Mouse (Mus musculus) right cerebral cortex, postnatal 10 days (tissue): ENCODE data around the gene Gm13285.
"Not testable (repeated sequence)": the region's sequence is repeated elsewhere in the genome, so short reads cannot be mapped to it uniquely, and the experiment has no call there.

ENCODE experiments used
- DNase-seq, 2 experiments: peaks; one replicate each; pipeline ENCODE4 v3.0.0; 2021; ENCODE audit warnings: low spot score in 2 of 2

Gm13285 gene

DNA sequence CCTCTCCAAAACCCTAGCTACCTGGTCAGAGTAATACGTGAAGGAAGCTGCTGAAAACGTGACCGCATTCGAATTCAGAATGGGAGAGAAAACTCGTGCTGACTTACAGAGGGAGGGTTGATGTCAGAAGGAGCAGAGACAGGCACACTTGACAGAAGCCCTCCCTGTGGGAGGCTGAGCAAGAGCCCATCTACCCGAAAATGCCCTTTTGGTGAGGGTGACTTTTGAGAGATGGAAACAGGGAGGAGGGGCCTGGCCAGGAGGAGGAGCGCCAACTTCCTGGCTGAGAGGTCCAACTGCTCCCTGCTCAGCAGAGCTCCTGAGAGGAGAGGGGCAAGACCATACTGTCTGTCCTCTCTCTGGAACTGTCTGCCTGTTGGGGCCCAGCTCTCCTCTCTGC lies at the start of gene Gm13285:
Gene Gm13285, plus strand, starts transcription at position 301 of the 400 bp plus-strand sequence.
- DNase-seq = not testable (repeated sequence)

GRCm38 (mm10) chr4:88749926-88750325 lies 49.5 kb upstream of the Gm13285 start:
- DNase-seq = no peak

- peak; percentile 76 to 86 for DNase-seq
These were observed 44.6 kb upstream of the Gm13285 start, which contains the start of gene Gm13271 for GRCm38 (mm10) chr4:88754818-88755340. Gene Gm13271, plus strand, starts transcription at chr4:88754868.

DNA sequence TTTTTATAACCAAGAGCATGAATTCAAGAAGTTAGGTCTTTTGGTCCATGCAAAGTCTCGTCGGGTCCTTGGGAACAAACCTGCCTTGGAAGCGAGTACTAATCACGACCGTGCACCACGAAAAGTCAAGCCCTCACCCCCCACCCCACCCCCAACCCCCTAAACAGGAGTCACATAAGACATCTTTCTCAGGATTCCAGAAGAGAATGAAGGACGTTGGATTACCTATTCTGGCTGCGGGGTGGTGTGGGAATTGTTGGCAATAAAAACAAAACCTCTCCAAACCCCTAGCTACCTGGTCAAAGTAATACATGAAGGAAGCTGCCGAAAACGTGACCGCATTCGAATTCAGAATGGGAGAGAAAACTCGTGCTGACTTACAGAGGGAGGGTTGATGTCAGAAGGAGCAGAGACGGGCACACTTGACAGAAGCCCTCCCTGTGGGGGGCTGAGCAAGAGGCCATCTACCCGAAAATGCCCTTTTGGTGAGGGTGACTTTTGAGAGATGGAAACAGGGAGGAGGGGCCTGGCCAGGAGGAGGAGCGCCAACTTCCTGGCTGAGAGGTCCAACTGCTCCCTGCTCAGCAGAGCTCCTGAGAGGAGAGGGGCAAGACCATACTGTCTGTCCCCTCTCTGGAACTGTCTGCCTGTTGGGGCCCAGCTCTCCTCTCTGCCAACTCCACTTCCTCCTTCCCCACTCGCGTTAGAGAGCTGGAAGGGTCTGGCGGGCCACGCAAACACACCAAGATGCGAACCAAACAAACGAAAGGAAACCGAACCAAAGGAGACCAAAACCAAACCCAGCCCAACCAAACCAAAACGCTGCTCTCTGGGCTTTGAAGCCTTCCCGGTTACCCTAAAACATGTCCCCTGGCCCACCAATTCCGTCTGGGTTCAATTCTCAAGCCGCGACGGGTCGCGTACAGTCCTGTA lies 42.6 kb upstream of the Gm13285 start:
- peak in 1 of 2 experiments; percentile 28 for DNase-seq

DNA sequence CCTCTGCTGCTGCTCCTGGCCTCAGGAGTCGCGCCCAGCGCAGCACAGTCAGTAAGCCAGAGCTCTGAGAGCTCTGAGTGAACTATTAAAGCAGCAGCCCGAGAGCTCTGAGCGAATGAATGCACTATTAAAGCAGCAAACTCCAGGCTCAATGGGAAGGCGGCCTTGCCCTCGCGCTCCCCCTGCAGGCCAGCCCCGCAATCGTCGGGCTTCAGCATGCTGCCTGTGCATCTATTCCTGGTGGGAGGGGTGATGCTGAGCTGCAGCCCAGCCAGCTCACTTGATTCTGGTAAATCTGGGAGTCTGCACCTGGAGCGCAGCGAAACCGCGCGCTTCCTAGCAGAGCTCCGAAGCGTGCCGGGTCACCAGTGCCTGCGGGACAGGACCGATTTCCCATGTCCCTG lies 41.8 kb upstream of the Gm13285 start:
- DNase-seq = peak; percentile 90 to 93

DNA sequence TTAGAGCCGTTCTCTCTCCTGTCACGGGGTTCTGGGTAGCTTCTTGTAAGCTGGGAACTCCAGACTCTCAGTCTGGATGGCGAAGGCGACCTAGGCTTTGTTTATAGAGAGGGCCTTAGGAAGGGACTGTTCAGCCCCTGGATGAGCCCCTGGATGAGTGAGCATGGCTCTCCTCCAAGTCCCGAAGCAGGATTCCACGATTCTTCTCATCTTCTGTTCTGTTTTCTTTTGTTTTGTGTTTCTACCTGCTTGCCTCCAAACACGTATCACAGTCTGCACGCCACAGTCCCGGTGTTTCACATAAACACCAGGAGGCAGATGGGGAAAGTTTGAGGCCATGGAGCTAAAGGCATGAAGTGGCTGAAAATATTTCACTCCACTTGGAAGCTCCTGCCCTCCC lies 40.7 kb upstream of the Gm13285 start:
- DNase-seq = not testable (repeated sequence)

DNA sequence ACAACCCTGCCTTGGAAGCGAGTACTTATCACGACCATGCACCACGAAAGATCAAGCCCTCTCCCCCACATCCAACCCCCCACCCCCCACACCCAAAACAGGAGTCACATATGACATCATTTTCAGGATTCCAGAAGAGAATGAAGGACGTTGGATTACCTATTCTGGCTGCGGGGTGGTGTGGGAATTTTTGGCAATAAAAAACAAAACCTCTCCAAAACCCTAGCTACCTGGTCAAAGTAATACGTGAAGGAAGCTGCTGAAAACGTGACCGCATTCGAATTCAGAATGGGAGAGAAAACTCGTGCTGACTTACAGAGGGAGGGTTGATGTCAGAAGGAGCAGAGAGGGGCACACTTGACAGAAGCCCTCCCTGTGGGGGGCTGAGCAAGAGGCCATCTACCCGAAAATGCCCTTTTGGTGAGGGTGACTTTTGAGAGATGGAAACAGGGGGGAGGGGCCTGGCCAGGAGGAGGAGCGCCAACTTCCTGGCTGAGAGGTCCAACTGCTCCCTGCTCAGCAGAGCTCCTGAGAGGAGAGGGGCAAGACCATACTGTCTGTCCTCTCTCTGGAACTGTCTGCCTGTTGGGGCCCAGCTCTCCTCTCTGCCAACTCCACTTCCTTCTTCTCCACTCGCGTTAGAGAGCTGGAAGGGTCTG lies 39.7 kb upstream of the Gm13285 start, which contains the start of gene Gm13283:
Gene Gm13283, plus strand, starts transcription at position 510 of the 659 bp plus-strand sequence.
- peak; percentile 40 to 59 for DNase-seq

GRCm38 (mm10) chr4:88760431-88760830 lies 39.0 kb upstream of the Gm13285 start:
- DNase-seq = peak; percentile 68 to 69

GRCm38 (mm10) chr4:88761776-88762175 lies 37.7 kb upstream of the Gm13285 start:
- peak; percentile 81 to 87 for DNase-seq

DNA sequence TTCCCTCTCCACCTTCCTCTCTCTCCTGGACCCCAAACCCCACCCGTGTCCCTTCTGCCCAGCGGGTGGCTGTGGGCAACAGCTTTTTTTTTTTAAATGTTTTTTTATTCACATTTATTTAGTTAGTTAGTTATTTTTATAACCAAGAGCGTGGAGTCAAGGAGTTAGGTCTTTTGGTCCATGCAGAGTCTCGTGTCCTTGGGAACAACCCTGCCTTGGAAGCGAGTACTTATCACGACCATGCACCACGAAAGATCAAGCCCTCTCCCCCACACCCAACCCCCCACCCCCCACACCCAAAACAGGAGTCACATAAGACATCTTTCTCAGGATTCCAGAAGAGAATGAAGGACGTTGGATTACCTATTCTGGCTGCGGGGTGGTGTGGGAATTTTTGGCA lies 37.1 kb upstream of the Gm13285 start:
- peak; percentile 22 to 46 for DNase-seq

- DNase-seq = peak; percentile 41 to 43
These were observed 36.0 kb upstream of the Gm13285 start for GRCm38 (mm10) chr4:88763384-88764018.

DNA sequence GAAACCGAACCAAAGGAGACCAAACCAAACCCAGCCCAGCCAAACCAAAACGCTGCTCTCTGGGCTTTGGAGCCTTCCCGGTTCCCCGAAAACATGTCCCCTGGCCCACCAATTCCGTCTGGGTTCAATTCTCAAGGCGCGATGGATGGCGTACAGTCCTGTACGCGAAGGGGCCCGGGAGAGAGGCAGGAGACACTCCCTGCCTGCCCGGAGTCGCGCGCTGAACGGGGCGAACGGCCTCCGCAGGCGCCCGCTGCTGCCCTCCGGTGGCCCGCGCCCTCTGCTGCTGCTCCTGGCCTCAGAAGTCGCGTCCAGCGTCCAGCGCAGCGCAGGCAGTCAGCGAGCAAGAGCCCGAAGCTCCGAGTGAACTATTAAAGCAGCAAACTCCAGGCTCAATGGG lies 25.9 kb upstream of the Gm13285 start, which contains the start of gene Gm13290:
Gene Gm13290, plus strand, starts transcription at position 301 of the 400 bp plus-strand sequence.
- DNase-seq = not testable (repeated sequence)

DNA sequence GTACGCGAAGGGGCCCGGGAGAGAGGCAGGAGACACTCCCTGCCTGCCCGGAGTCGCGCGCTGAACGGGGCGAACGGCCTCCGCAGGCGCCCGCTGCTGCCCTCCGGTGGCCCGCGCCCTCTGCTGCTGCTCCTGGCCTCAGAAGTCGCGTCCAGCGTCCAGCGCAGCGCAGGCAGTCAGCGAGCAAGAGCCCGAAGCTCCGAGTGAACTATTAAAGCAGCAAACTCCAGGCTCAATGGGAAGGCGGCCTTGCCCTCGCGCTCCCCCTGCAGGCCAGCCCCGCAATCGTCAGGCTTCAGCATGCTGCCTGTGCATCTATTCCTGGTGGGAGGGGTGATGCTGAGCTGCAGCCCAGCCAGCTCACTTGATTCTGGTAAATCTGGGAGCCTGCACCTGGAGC lies 22.8 kb upstream of the Gm13285 start, which contains the start of gene Gm13289:
Gene Gm13289, plus strand, starts transcription at position 301 of the 400 bp plus-strand sequence.
- DNase-seq = not testable (repeated sequence)

GRCm38 (mm10) chr4:88779550-88779949 lies 19.9 kb upstream of the Gm13285 start, which contains the start of gene Gm13272:
Gene Gm13272, plus strand, starts transcription at chr4:88779850.
- DNase-seq = not testable (repeated sequence)

- DNase-seq = peak in 1 of 2 experiments; percentile 29
These were observed 19.1 kb upstream of the Gm13285 start for GRCm38 (mm10) chr4:88780320-88780719.

DNA sequence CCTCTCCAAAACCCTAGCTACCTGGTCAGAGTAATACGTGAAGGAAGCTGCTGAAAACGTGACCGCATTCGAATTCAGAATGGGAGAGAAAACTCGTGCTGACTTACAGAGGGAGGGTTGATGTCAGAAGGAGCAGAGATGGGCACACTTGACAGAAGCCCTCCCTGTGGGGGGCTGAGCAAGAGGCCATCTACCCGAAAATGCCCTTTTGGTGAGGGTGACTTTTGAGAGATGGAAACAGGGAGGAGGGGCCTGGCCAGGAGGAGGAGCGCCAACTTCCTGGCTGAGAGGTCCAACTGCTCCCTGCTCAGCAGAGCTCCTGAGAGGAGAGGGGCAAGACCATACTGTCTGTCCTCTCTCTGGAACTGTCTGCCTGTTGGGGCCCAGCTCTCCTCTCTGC lies 17.6 kb upstream of the Gm13285 start, which contains the start of gene Ifnz:
Gene Ifnz, plus strand, starts transcription at position 301 of the 400 bp plus-strand sequence.
- not testable (repeated sequence) for DNase-seq

GRCm38 (mm10) chr4:88782335-88782734 lies 17.1 kb upstream of the Gm13285 start:
- not testable (repeated sequence) for DNase-seq

DNA sequence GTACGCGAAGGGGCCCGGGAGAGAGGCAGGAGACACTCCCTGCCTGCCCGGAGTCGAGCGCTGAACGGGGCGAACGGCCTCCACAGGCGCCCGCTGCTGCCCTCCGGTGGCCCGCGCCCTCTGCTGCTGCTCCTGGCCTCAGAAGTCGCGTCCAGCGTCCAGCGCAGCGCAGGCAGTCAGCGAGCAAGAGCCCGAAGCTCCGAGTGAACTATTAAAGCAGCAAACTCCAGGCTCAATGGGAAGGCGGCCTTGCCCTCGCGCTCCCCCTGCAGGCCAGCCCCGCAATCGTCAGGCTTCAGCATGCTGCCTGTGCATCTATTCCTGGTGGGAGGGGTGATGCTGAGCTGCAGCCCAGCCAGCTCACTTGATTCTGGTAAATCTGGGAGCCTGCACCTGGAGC lies 14.1 kb upstream of the Gm13285 start, which contains the start of gene Gm13276:
Gene Gm13276, plus strand, starts transcription at position 301 of the 400 bp plus-strand sequence.
- DNase-seq = not testable (repeated sequence)

DNA sequence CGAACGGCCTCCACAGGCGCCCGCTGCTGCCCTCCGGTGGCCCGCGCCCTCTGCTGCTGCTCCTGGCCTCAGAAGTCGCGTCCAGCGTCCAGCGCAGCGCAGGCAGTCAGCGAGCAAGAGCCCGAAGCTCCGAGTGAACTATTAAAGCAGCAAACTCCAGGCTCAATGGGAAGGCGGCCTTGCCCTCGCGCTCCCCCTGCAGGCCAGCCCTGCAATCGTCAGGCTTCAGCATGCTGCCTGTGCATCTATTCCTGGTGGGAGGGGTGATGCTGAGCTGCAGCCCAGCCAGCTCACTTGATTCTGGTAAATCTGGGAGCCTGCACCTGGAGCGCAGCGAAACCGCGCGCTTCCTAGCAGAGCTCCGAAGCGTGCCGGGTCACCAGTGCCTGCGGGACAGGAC lies 11.1 kb upstream of the Gm13285 start, which contains the start of gene Gm13277:
Gene Gm13277, plus strand, starts transcription at position 231 of the 400 bp plus-strand sequence.
- DNase-seq = peak; percentile 73 to 81

DNA sequence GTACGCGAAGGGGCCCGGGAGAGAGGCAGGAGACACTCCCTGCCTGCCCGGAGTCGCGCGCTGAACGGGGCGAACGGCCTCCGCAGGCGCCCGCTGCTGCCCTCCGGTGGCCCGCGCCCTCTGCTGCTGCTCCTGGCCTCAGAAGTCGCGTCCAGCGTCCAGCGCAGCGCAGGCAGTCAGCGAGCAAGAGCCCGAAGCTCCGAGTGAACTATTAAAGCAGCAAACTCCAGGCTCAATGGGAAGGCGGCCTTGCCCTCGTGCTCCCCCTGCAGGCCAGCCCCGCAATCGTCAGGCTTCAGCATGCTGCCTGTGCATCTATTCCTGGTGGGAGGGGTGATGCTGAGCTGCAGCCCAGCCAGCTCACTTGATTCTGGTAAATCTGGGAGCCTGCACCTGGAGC lies 8.2 kb upstream of the Gm13285 start, which contains the start of gene Gm13278:
Gene Gm13278, plus strand, starts transcription at position 301 of the 400 bp plus-strand sequence.
- DNase-seq = not testable (repeated sequence)
